Mouse (Mus musculus): ENCODE results near the gene Pde4d. TPM values are rescaled to one million over a fixed set of nuclear protein-coding genes. Genes with fewer than 3 reads are reported as not detected.
A peak's percentile ranks its signal among the peaks of the same experiment; 100 is the strongest.

Pde4d gene
- polyA plus RNA-seq, 1 experiment from 2014 or later: 14.9 TPM

- Histone ChIP-seq H3K27me3 (ENCODE audit: control insufficient read depth, insufficient read depth, low read depth, low read length) (no peaks in the 10 kb centered on the region), H3K27ac (ENCODE audit: low read length) (no peak overlapping the region), H3K9me3 (ENCODE audit: control insufficient read depth, low read length) (no peaks in the 10 kb centered on the region), H3K4me1 (replicated peaks; ENCODE audit: control insufficient read depth, insufficient read depth, low read length) (no peaks in the 10 kb centered on the region), H3K9ac (ENCODE audit: low read length) (no peak overlapping the region), H3K36me3 (ENCODE audit: control insufficient read depth, insufficient read depth, low read length) (no peaks in the 10 kb centered on the region), H3K4me3 (ENCODE audit: low read length) (no peak overlapping the region), H3K4me2 (ENCODE audit: low read depth, low read length) (no peak overlapping the region)
- whole genome bisulfite sequencing: 35% methylated on average over 8 of the region's 8 CpGs
- ATAC-seq (ENCODE audit: low read depth): no peak
Measured at GRCm38 (mm10) chr13:109736290-109737078, 1286.7 kb downstream of the Pde4d start.

DNA sequence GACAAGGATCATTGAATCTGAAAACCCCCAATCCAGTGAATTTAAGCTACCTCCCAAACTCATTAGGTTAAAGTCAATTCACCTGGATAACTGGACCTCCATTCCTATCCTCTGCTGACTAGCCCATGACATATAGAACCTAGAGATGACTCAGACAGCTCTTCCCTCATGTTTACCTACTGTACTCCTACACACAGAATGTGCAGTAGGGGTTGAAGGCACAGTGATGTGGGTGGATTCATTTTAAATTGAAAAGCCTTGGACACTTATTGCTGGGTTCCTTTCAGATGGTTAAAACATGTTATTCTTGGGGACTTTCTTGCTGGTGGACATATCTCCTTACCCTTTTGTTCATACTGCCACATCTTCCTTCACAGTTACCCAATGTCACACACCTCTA, 1296.7 kb downstream of the Pde4d start:
- ATAC-seq (ENCODE audit: low read depth): no peak
- Histone ChIP-seq H3K4me2 (ENCODE audit: low read depth, low read length) (no peak overlapping the region), H3K4me1 (replicated peaks; ENCODE audit: control insufficient read depth, insufficient read depth, low read length) (no peaks in the 10 kb centered on the region)

DNA sequence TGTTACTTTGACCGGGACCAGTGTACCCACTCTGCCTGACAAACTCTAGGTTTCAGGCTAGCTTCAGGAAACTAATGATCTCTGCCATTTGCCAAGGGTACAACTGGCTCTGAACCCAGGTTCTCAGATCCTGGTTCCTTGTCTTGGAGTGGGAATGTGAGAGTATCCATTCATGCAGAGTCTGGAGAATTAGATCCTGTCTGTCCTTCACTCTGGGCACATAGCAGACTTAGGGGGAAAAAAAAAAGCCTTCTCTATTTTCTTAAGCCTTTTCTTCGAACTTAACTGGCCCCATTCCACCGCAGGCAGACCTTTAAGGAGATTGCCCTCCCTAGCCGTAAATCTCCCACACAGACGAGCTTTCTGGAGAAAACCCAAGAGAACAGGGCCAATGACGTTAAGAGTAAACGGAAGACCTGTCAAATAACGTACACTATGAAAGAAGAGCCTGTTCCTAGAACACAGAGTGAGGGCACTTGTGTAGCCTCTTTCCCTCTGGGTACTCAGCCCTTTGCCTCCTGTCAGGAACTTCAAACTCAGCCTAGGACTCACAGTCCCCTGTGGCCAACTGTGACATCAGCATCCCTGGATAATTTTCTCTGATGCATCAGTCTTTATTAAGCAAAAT, 1302.6 kb downstream of the Pde4d start:
- no peaks in the 10 kb centered on the region for H3K27me3 ChIP-seq (ENCODE audit: control insufficient read depth, insufficient read depth, low read depth, low read length)
- H3K9ac ChIP-seq (ENCODE audit: low read length): no peak overlapping the region
- no peaks in the 10 kb centered on the region for H3K36me3 ChIP-seq (ENCODE audit: control insufficient read depth, insufficient read depth, low read length)
- H3K4me1 ChIP-seq (replicated peaks; ENCODE audit: control insufficient read depth, insufficient read depth, low read length): peaks cover 4% of the 10 kb centered on the region; the same call in 1 of the 2 replicates
- 18% methylated on average over 8 of the region's 8 CpGs for WGBS
- no peaks in the 10 kb centered on the region for H3K9me3 ChIP-seq (ENCODE audit: control insufficient read depth, low read length)
- H3K27ac ChIP-seq (ENCODE audit: low read length): no peak overlapping the region
- H3K4me2 ChIP-seq (ENCODE audit: low read depth, low read length): no peak overlapping the region
- no peak overlapping the region for H3K4me3 ChIP-seq (ENCODE audit: low read length)
- ATAC-seq (ENCODE audit: low read depth): 0 out of 2 replicates have a peak, but pooled peaks have one; percentile 12

More for the DNA sequence above, 1296.7 kb downstream of the Pde4d start:
- Histone ChIP-seq H3K9me3 (ENCODE audit: control insufficient read depth, low read length) (no peaks in the 10 kb centered on the region), H3K27me3 (ENCODE audit: control insufficient read depth, insufficient read depth, low read depth, low read length) (no peaks in the 10 kb centered on the region), H3K27ac (ENCODE audit: low read length) (no peak overlapping the region), H3K36me3 (ENCODE audit: control insufficient read depth, insufficient read depth, low read length) (no peaks in the 10 kb centered on the region), H3K4me3 (ENCODE audit: low read length) (no peak overlapping the region), H3K9ac (ENCODE audit: low read length) (no peak overlapping the region)

GRCm38 (mm10) chr13:109756854-109757253, 1307.1 kb downstream of the Pde4d start:
- no peaks in the 10 kb centered on the region for H3K9me3 ChIP-seq (ENCODE audit: control insufficient read depth, low read length)
- no peak overlapping the region for H3K27ac ChIP-seq (ENCODE audit: low read length)
- ATAC-seq (ENCODE audit: low read depth): no peak
- H3K9ac ChIP-seq (ENCODE audit: low read length): no peak overlapping the region
- H3K4me3 ChIP-seq (ENCODE audit: low read length): no peak overlapping the region
- no peaks in the 10 kb centered on the region for H3K27me3 ChIP-seq (ENCODE audit: control insufficient read depth, insufficient read depth, low read depth, low read length)
- no peak overlapping the region for H3K4me2 ChIP-seq (ENCODE audit: low read depth, low read length)
- WGBS: 81% methylated on average over 5 of the region's 5 CpGs
- peaks cover 4% of the 10 kb centered on the region; the same call in 1 of the 2 replicates for H3K4me1 ChIP-seq (replicated peaks; ENCODE audit: control insufficient read depth, insufficient read depth, low read length)
- H3K36me3 ChIP-seq (ENCODE audit: control insufficient read depth, insufficient read depth, low read length): no peaks in the 10 kb centered on the region

DNA sequence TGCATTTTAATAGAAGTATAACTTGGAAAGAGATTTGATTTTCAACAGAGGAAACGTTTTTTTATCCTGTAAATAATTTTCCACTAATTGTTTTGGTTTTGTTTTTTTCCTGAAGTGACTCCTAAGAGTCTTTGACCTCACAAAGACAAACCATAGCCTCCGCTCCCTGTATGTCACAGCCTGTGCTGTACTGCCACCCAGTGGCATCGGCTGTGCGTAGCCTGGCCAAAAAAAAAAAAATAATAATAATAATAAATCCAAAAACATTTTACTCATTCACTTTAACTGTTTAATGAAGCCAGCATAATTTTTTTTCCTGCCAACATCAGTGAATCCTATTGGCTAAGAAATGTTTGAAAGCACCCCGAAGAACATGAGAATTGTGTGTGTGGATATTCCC, 1309.5 kb downstream of the Pde4d start:
- H3K9ac ChIP-seq (ENCODE audit: low read length): no peak overlapping the region
- H3K4me3 ChIP-seq (ENCODE audit: low read length): no peak overlapping the region
- ATAC-seq (ENCODE audit: low read depth): no peak; the same call in 1 of the 2 replicates
- H3K36me3 ChIP-seq (ENCODE audit: control insufficient read depth, insufficient read depth, low read length): no peaks in the 10 kb centered on the region
- no peak overlapping the region for H3K27ac ChIP-seq (ENCODE audit: low read length)
- no peaks in the 10 kb centered on the region for H3K27me3 ChIP-seq (ENCODE audit: control insufficient read depth, insufficient read depth, low read depth, low read length)
- no peaks in the 10 kb centered on the region for H3K9me3 ChIP-seq (ENCODE audit: control insufficient read depth, low read length)
- no peak overlapping the region for H3K4me2 ChIP-seq (ENCODE audit: low read depth, low read length)
- no peaks in the 10 kb centered on the region for H3K4me1 ChIP-seq (replicated peaks; ENCODE audit: control insufficient read depth, insufficient read depth, low read length)
- 43% methylated on average over 5 of the region's 5 CpGs for WGBS

- Histone ChIP-seq H3K4me1 (replicated peaks; ENCODE audit: control insufficient read depth, insufficient read depth, low read length) (no peaks in the 10 kb centered on the region), H3K27ac (ENCODE audit: low read length) (no peak overlapping the region), H3K9me3 (ENCODE audit: control insufficient read depth, low read length) (no peaks in the 10 kb centered on the region), H3K4me3 (ENCODE audit: low read length) (no peak overlapping the region), H3K9ac (ENCODE audit: low read length) (no peak overlapping the region), H3K36me3 (ENCODE audit: control insufficient read depth, insufficient read depth, low read length) (no peaks in the 10 kb centered on the region), H3K27me3 (ENCODE audit: control insufficient read depth, insufficient read depth, low read depth, low read length) (no peaks in the 10 kb centered on the region), H3K4me2 (ENCODE audit: low read depth, low read length) (no peak overlapping the region)
- 70% methylated on average over 13 of the region's 13 CpGs for WGBS
- no peak for ATAC-seq (ENCODE audit: low read depth)
Measured at GRCm38 (mm10) chr13:109761081-109761480, 1311.3 kb downstream of the Pde4d start.

DNA sequence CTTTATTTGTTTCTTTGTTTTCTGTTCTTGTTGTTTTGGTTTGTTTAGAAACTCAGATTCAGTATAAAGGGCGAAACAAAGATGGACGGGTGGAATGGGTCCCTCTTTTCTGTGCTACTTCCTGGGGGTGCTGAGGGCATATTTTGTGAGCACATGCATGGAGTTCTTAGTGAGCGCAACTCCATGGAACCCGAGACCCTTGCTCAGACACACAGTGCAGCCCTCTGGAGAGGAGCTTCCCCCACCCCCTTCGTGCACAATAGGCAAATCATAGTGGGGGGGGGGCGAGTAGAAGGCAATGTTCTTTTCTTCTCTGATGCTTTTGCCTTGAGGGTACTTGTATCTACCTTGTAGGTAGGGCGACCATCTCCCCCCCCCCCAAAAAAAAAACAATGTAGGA, 1325.0 kb downstream of the Pde4d start:
- 69% methylated on average over 7 of the region's 7 CpGs for WGBS
- ATAC-seq (ENCODE audit: low read depth): no peak
- H3K9ac ChIP-seq (ENCODE audit: low read length): no peak overlapping the region

GRCm38 (mm10) chr13:109775197-109775596, 1325.4 kb downstream of the Pde4d start:
- H3K4me3 ChIP-seq (ENCODE audit: low read length): no peak overlapping the region
- no peak overlapping the region for H3K9ac ChIP-seq (ENCODE audit: low read length)
- WGBS: 48% methylated on average over 5 of the region's 5 CpGs
- ATAC-seq (ENCODE audit: low read depth): no peak
- H3K36me3 ChIP-seq (ENCODE audit: control insufficient read depth, insufficient read depth, low read length): no peaks in the 10 kb centered on the region
- no peak overlapping the region for H3K4me2 ChIP-seq (ENCODE audit: low read depth, low read length)
- no peaks in the 10 kb centered on the region for H3K9me3 ChIP-seq (ENCODE audit: control insufficient read depth, low read length)
- no peaks in the 10 kb centered on the region for H3K27me3 ChIP-seq (ENCODE audit: control insufficient read depth, insufficient read depth, low read depth, low read length)
- peaks cover 5% of the 10 kb centered on the region; the same call in 1 of the 2 replicates for H3K4me1 ChIP-seq (replicated peaks; ENCODE audit: control insufficient read depth, insufficient read depth, low read length)
- H3K27ac ChIP-seq (ENCODE audit: low read length): no peak overlapping the region

More for the DNA sequence above, 1325.0 kb downstream of the Pde4d start:
- Histone ChIP-seq H3K27ac (ENCODE audit: low read length) (no peak overlapping the region), H3K4me2 (ENCODE audit: low read depth, low read length) (no peak overlapping the region), H3K9me3 (ENCODE audit: control insufficient read depth, low read length) (no peaks in the 10 kb centered on the region), H3K4me3 (ENCODE audit: low read length) (no peak overlapping the region), H3K27me3 (ENCODE audit: control insufficient read depth, insufficient read depth, low read depth, low read length) (no peaks in the 10 kb centered on the region), H3K4me1 (replicated peaks; ENCODE audit: control insufficient read depth, insufficient read depth, low read length) (peaks cover 5% of the 10 kb centered on the region; the same call in 1 of the 2 replicates), H3K36me3 (ENCODE audit: control insufficient read depth, insufficient read depth, low read length) (no peaks in the 10 kb centered on the region)

DNA sequence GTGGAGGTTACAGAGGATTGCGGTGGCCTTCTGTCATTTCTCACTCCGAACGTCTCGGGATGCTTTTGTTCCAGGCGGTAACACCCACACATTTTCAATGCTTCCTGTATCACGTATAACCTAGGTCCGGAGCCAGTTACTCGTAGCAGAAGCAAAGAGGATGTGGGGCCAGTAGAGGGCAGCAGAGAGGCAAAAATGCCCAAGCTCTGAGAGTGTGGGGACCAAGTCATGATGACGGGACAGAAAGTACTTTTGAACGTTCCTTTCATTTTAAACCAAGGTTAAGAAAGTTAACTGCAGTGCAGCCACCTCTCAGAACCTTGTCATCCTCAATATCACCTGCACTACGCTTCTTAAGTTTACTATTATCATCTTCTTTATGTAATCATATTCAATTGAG, 1326.4 kb downstream of the Pde4d start:
- H3K4me1 ChIP-seq (replicated peaks; ENCODE audit: control insufficient read depth, insufficient read depth, low read length): peaks cover 5% of the 10 kb centered on the region; the same call in 1 of the 2 replicates
- WGBS: 1% methylated on average over 11 of the region's 11 CpGs
- H3K9ac ChIP-seq (ENCODE audit: low read length): peak overlapping the region; percentile 50; the same call in 1 of the 2 replicates
- H3K36me3 ChIP-seq (ENCODE audit: control insufficient read depth, insufficient read depth, low read length): no peaks in the 10 kb centered on the region
- H3K4me2 ChIP-seq (ENCODE audit: low read depth, low read length): peak overlapping the region; percentile 56
- no peak overlapping the region for H3K27ac ChIP-seq (ENCODE audit: low read length)
- peak overlapping the region; percentile 29 for H3K4me3 ChIP-seq (ENCODE audit: low read length)
- H3K27me3 ChIP-seq (ENCODE audit: control insufficient read depth, insufficient read depth, low read depth, low read length): no peaks in the 10 kb centered on the region
- ATAC-seq (ENCODE audit: low read depth): peak; percentile 97
- H3K9me3 ChIP-seq (ENCODE audit: control insufficient read depth, low read length): no peaks in the 10 kb centered on the region
